Mouse (Mus musculus) small intestine, adult 2 months (tissue): ENCODE data around the gene Panx1. TPM values are rescaled to one million over a fixed set of nuclear protein-coding genes. Genes with fewer than 3 reads are reported as not detected.

Experiments used
- H3K27ac ChIP-seq: fragments of 200-500 bp; 2 replicates; pipeline ENCODE4 v1.5.1; 2012; ENCODE audit warnings: low read depth, low read length, control low read depth, inconsistent platforms; ENCODE audit not compliant: insufficient read depth
- H3K27me3 ChIP-seq: fragments of 200-500 bp; 2 replicates; pipeline ENCODE4 v1.6.1; 2012; ENCODE audit warnings: mild to moderate bottlenecking, moderate library complexity, low read length, inconsistent platforms; ENCODE audit not compliant: control insufficient read depth, insufficient read depth
- H3K36me3 ChIP-seq: fragments of 200-500 bp; 2 replicates; pipeline ENCODE4 v1.6.1; 2012; ENCODE audit warnings: mild to moderate bottlenecking, low read length, control low read depth, inconsistent platforms; ENCODE audit not compliant: control insufficient read depth, insufficient read depth
- H3K4me1 ChIP-seq: fragments of 200-500 bp; 2 replicates; pipeline ENCODE4 v1.6.1; 2012; ENCODE audit warnings: low read length, inconsistent platforms, mixed read lengths; ENCODE audit not compliant: control insufficient read depth, insufficient read depth, insufficient read length
- H3K4me3 ChIP-seq: fragments of 200-500 bp; 2 replicates; pipeline ENCODE4 v1.5.1; 2012; ENCODE audit warnings: low read depth, mild to moderate bottlenecking, control low read depth, inconsistent platforms, low read length, moderate library complexity
- CTCF ChIP-seq: fragments of 200-500 bp; IDR thresholded peaks from 2 replicates; pipeline ENCODE4 v1.5.1; 2012; ENCODE audit warnings: low read depth, mild to moderate bottlenecking, control low read depth, inconsistent platforms, low read length, moderate library complexity, mixed read lengths; ENCODE audit not compliant: insufficient replicate concordance, insufficient read length; ENCODE audit errors: extremely low read depth
- POLR2A ChIP-seq: fragments of 200-500 bp; IDR thresholded peaks from 2 replicates; pipeline ENCODE4 v1.6.1; 2012; ENCODE audit warnings: low read depth, mild to moderate bottlenecking, control low read depth, inconsistent platforms, low read length, moderate library complexity
- WGBS: fragments of 180-500 bp; shearing (Covaris S2); methylation state at CpG from one replicate; pipeline ENCODE4 v1.1.7; 2018; 5-methylcytosine and 5-hydroxymethylcytosine counted together
- polyA plus RNA-seq: library from polyadenylated mRNA; depleted of rRNA; stranded (reverse); fragments of >200 nt; gene quantifications from 2 replicates; pipeline ENCODE4 v1.2.3, GENCODE M21; 2012

Panx1 gene
- polyA plus RNA-seq, 1 experiment = 134 TPM

- WGBS = 73% methylated on average over 1 of the region's 1 CpGs
- H3K36me3 ChIP-seq = peaks cover 16% of the 10 kb centered on the region
- no peak overlapping the region for H3K27ac ChIP-seq
- TF ChIP-seq CTCF (no peak), POLR2A (no peak)
- no peak overlapping the region for H3K4me3 ChIP-seq
- peaks cover 9% of the 10 kb centered on the region for H3K4me1 ChIP-seq
- no peaks in the 10 kb centered on the region for H3K27me3 ChIP-seq
These were observed 22.2 kb downstream of the Panx1 start for GRCm38 (mm10) chr9:15023049-15023448.

- Histone ChIP-seq H3K27ac (no peak overlapping the region), H3K27me3 (no peaks in the 10 kb centered on the region), H3K4me1 (peaks cover 15% of the 10 kb centered on the region), H3K4me3 (no peak overlapping the region), H3K36me3 (peaks cover 16% of the 10 kb centered on the region)
- 78% methylated on average over 9 of the region's 9 CpGs for WGBS
- TF ChIP-seq CTCF = no peak
- no peak for TF ChIP-seq POLR2A
These were observed 24.1 kb downstream of the Panx1 start for GRCm38 (mm10) chr9:15021156-15021555.

- Histone ChIP-seq H3K27ac (no peak overlapping the region), H3K4me1 (peaks cover 15% of the 10 kb centered on the region), H3K4me3 (no peak overlapping the region), H3K36me3 (peaks cover 16% of the 10 kb centered on the region), H3K27me3 (no peaks in the 10 kb centered on the region)
- WGBS = 91% methylated on average over 5 of the region's 5 CpGs
- TF ChIP-seq POLR2A (no peak), CTCF (no peak)
These were observed 24.7 kb downstream of the Panx1 start for GRCm38 (mm10) chr9:15020561-15021080.

- WGBS = 51% methylated on average over 5 of the region's 5 CpGs
- Histone ChIP-seq H3K4me3 (no peak overlapping the region), H3K27me3 (no peaks in the 10 kb centered on the region), H3K36me3 (peaks cover 16% of the 10 kb centered on the region), H3K4me1 (peaks cover 15% of the 10 kb centered on the region), H3K27ac (peak overlapping the region; percentile 81)
- TF ChIP-seq CTCF (no peak), POLR2A (no peak)
These were observed 26.5 kb downstream of the Panx1 start for GRCm38 (mm10) chr9:15018756-15019131.

- no peak overlapping the region for H3K4me3 ChIP-seq
- WGBS = 76% methylated on average over 18 of the region's 18 CpGs
- H3K27me3 ChIP-seq = no peaks in the 10 kb centered on the region
- TF ChIP-seq CTCF (no peak), POLR2A (no peak)
- H3K27ac ChIP-seq = peak overlapping the region; percentile 81
- H3K4me1 ChIP-seq = peaks cover 15% of the 10 kb centered on the region
- peaks cover 16% of the 10 kb centered on the region for H3K36me3 ChIP-seq
These were observed 27.2 kb downstream of the Panx1 start for GRCm38 (mm10) chr9:15017791-15018755.

GRCm38 (mm10) chr9:15015223-15015956 is 29.9 kb downstream of the Panx1 start:
- peaks cover 15% of the 10 kb centered on the region for H3K4me1 ChIP-seq
- no peak overlapping the region for H3K27ac ChIP-seq
- H3K4me3 ChIP-seq = no peak overlapping the region
- H3K36me3 ChIP-seq = peaks cover 10% of the 10 kb centered on the region; the same call in 1 of the 2 replicates
- peak; percentile 67; the same call in 1 of the 2 replicates for TF ChIP-seq CTCF
- TF ChIP-seq POLR2A = no peak
- 53% methylated on average over 7 of the region's 7 CpGs for WGBS
- H3K27me3 ChIP-seq = no peaks in the 10 kb centered on the region

- no peak overlapping the region for H3K4me3 ChIP-seq
- peaks cover 41% of the 10 kb centered on the region for H3K36me3 ChIP-seq
- no peaks in the 10 kb centered on the region for H3K4me1 ChIP-seq
- no peaks in the 10 kb centered on the region for H3K27me3 ChIP-seq
- H3K27ac ChIP-seq = no peak overlapping the region
- 91% methylated on average over 14 of the region's 14 CpGs for WGBS
- TF ChIP-seq CTCF = no peak
- no peak for TF ChIP-seq POLR2A
These were observed 37.7 kb downstream of the Panx1 start for GRCm38 (mm10) chr9:15007566-15007965.
